ENCODE assay signal across 8 mouse cellular contexts in the genomic region with DNA sequence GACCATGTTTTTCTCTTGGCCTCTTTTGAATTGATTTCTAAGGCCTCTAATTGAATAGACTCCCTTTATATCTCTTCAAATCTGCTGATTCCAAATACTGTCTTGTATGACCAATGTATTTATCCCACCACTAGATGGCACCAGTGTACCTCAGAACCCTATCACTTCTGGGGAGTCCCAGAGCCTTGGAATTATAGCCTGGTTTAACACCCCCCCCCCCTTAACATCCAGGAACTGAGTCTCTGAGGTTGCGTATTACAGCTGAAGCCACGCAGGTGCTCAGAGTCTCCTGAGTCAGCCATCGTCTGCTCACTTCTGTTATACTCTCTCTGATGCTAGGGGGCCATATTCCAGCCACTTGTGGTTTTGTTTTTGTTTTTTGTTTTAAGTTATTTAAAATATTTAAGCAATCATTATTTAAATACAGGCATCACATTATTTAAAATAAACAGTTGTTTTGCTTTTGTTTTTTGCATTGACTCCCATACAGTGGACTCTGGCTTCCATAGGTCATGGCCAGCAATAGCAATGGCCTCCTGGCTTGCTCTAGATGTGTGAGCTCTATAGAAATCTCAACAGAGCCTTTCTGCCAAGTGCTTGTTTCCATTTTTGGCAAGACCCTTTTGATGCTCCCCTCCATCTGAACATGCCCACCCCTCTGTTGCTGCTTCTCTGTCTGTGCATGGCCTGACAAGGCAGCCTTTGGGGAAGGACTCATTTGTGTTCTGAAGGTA.
DNase-seq lines count a peak whose midpoint lies in the region; ATAC-seq lines count a peak whose summit lies in the region.

No protein-coding gene starts in this region.

- DNase-seq in cerebellum, postnatal 10 days, result peak; percentile 63 to 76
- DNase-seq in cerebellum, adult 9-11 months, result no peak
- DNase-seq in 3T3-L1 (ENCODE audit: low read depth, low spot score), result peak; percentile 90
- peak; percentile 25 to 63 for DNase-seq in adrenal gland, postnatal 36 days
- DNase-seq in forelimb bud, embryonic 11.5 days (ENCODE audit: low read depth, low spot score), result peak; percentile 79
- peak; percentile 64 for DNase-seq in kidney, adult 9 months
- peak; percentile 20 for DNase-seq in thymus, postnatal 4 days

- peak; percentile 79 for ATAC-seq in megakaryocyte progenitor cell, adult 5-6 weeks (replicated peaks; ENCODE audit: poor library complexity)
